Mouse (Mus musculus): Measurements from ENCODE around the gene Pxn. TPM values are rescaled to one million over a fixed set of nuclear protein-coding genes. Genes with fewer than 3 reads are reported as not detected.

Gene Pxn
- polyA plus RNA-seq, 1 experiment: 41.6 TPM

GRCm38 (mm10) chr5:115531671-115532270 is 25.3 kb downstream of the Pxn start:
- Histone ChIP-seq H3K4me3 (ENCODE audit: insufficient read depth, low read length) (no peak overlapping the region), H3K4me1 (ENCODE audit: control insufficient read depth, insufficient read depth, low read length) (peaks cover 4% of the 10 kb centered on the region), H3K27ac (ENCODE audit: insufficient read depth, low read length) (no peak overlapping the region)
- TF ChIP-seq CTCF (IDR thresholded peaks at IDR 0.05; ENCODE audit: extremely low read depth, insufficient read depth, low read length) (no peak), POLR2A (IDR thresholded peaks at IDR 0.05; ENCODE audit: extremely low read depth, insufficient read depth, low read length) (no peak)

GRCm38 (mm10) chr5:115534290-115534731 is 27.8 kb downstream of the Pxn start:
- H3K4me3 ChIP-seq (ENCODE audit: insufficient read depth, low read length): no peak overlapping the region
- TF ChIP-seq CTCF (IDR thresholded peaks at IDR 0.05; ENCODE audit: extremely low read depth, insufficient read depth, low read length): no peak
- no peak overlapping the region for H3K27ac ChIP-seq (ENCODE audit: insufficient read depth, low read length)
- peaks cover 2% of the 10 kb centered on the region for H3K4me1 ChIP-seq (ENCODE audit: control insufficient read depth, insufficient read depth, low read length)

GRCm38 (mm10) chr5:115534856-115535255 is 28.4 kb downstream of the Pxn start:
- Histone ChIP-seq H3K27ac (ENCODE audit: insufficient read depth, low read length) (no peak overlapping the region), H3K4me3 (ENCODE audit: insufficient read depth, low read length) (no peak overlapping the region), H3K4me1 (ENCODE audit: control insufficient read depth, insufficient read depth, low read length) (no peaks in the 10 kb centered on the region)
- TF ChIP-seq CTCF (IDR thresholded peaks at IDR 0.05; ENCODE audit: extremely low read depth, insufficient read depth, low read length) (no peak), POLR2A (IDR thresholded peaks at IDR 0.05; ENCODE audit: extremely low read depth, insufficient read depth, low read length) (no peak)

- Histone ChIP-seq H3K4me3 (ENCODE audit: insufficient read depth, low read length) (no peak overlapping the region), H3K4me1 (ENCODE audit: control insufficient read depth, insufficient read depth, low read length) (no peaks in the 10 kb centered on the region), H3K27ac (ENCODE audit: insufficient read depth, low read length) (no peak overlapping the region)
- TF ChIP-seq CTCF (IDR thresholded peaks at IDR 0.05; ENCODE audit: extremely low read depth, insufficient read depth, low read length) (no peak), POLR2A (IDR thresholded peaks at IDR 0.05; ENCODE audit: extremely low read depth, insufficient read depth, low read length) (no peak)
These were observed 29.2 kb downstream of the Pxn start for GRCm38 (mm10) chr5:115535635-115536034.

- Histone ChIP-seq H3K27ac (ENCODE audit: insufficient read depth, low read length) (no peak overlapping the region), H3K4me1 (ENCODE audit: control insufficient read depth, insufficient read depth, low read length) (0 out of 2 replicates have a peak, but pooled peaks cover 2% of the 10 kb centered on the region), H3K4me3 (ENCODE audit: insufficient read depth, low read length) (no peak overlapping the region)
- no peak for TF ChIP-seq POLR2A (IDR thresholded peaks at IDR 0.05; ENCODE audit: extremely low read depth, insufficient read depth, low read length)
- TF ChIP-seq CTCF (IDR thresholded peaks at IDR 0.05; ENCODE audit: extremely low read depth, insufficient read depth, low read length): no peak
These were observed 31.7 kb downstream of the Pxn start for GRCm38 (mm10) chr5:115538017-115538692.

- H3K4me1 ChIP-seq (ENCODE audit: control insufficient read depth, insufficient read depth, low read length): peaks cover 6% of the 10 kb centered on the region; the same call in 1 of the 2 replicates
- no peak overlapping the region for H3K27ac ChIP-seq (ENCODE audit: insufficient read depth, low read length)
- no peak overlapping the region for H3K4me3 ChIP-seq (ENCODE audit: insufficient read depth, low read length)
- TF ChIP-seq CTCF (IDR thresholded peaks at IDR 0.05; ENCODE audit: extremely low read depth, insufficient read depth, low read length): peak; percentile 94
- no peak for TF ChIP-seq POLR2A (IDR thresholded peaks at IDR 0.05; ENCODE audit: extremely low read depth, insufficient read depth, low read length)
These were observed 32.2 kb downstream of the Pxn start for GRCm38 (mm10) chr5:115538693-115539043.

GRCm38 (mm10) chr5:115542635-115543384 is 36.3 kb downstream of the Pxn start:
- Histone ChIP-seq H3K27ac (ENCODE audit: insufficient read depth, low read length) (no peak overlapping the region), H3K4me3 (ENCODE audit: insufficient read depth, low read length) (no peak overlapping the region), H3K4me1 (ENCODE audit: control insufficient read depth, insufficient read depth, low read length) (peaks cover 8% of the 10 kb centered on the region; the same call in 1 of the 2 replicates)
- TF ChIP-seq POLR2A (IDR thresholded peaks at IDR 0.05; ENCODE audit: extremely low read depth, insufficient read depth, low read length) (no peak), CTCF (IDR thresholded peaks at IDR 0.05; ENCODE audit: extremely low read depth, insufficient read depth, low read length) (no peak)

GRCm38 (mm10) chr5:115543509-115544253 is 37.2 kb downstream of the Pxn start:
- TF ChIP-seq POLR2A (IDR thresholded peaks at IDR 0.05; ENCODE audit: extremely low read depth, insufficient read depth, low read length): no peak
- TF ChIP-seq CTCF (IDR thresholded peaks at IDR 0.05; ENCODE audit: extremely low read depth, insufficient read depth, low read length): no peak
- Histone ChIP-seq H3K27ac (ENCODE audit: insufficient read depth, low read length) (no peak overlapping the region), H3K4me3 (ENCODE audit: insufficient read depth, low read length) (no peak overlapping the region), H3K4me1 (ENCODE audit: control insufficient read depth, insufficient read depth, low read length) (peaks cover 8% of the 10 kb centered on the region; the same call in 1 of the 2 replicates)

- TF ChIP-seq POLR2A (IDR thresholded peaks at IDR 0.05; ENCODE audit: extremely low read depth, insufficient read depth, low read length) (no peak), CTCF (IDR thresholded peaks at IDR 0.05; ENCODE audit: extremely low read depth, insufficient read depth, low read length) (no peak)
- no peak overlapping the region for H3K27ac ChIP-seq (ENCODE audit: insufficient read depth, low read length)
- H3K4me1 ChIP-seq (ENCODE audit: control insufficient read depth, insufficient read depth, low read length): peaks cover 8% of the 10 kb centered on the region; the same call in 1 of the 2 replicates
- H3K4me3 ChIP-seq (ENCODE audit: insufficient read depth, low read length): no peak overlapping the region
These were observed 38.2 kb downstream of the Pxn start for GRCm38 (mm10) chr5:115544655-115545185.

Data from cortical plate, adult 2 months (tissue).